20 mouse cellular contexts compared by ENCODE assay signal in genomic region chr19:44976636-44977035, GRCm38 (mm10). TPM values are rescaled to one million over a fixed set of nuclear protein-coding genes. Genes with fewer than 3 reads are reported as not detected.
DNase-seq lines count a peak whose midpoint lies in the region; ATAC-seq and TF ChIP-seq lines count a peak whose summit lies in the region.
"Had no signal": no experiment of that assay in that cellular context is flagged by ENCODE, and none has a peak within 500 bp of the region (broad histone marks: within the 10 kb centered on the region; RNA-seq: fewer than 3 reads in every experiment).

No protein-coding gene starts in this region.

- WGBS in intestine, embryonic 16.5 days: 67% methylated on average over 6 of the region's 6 CpGs
- WGBS in intestine, postnatal 0 days: 51% methylated on average over 6 of the region's 6 CpGs

- no peak overlapping the region for H3K4me3 ChIP-seq in intestine, embryonic 16.5 days (ENCODE audit: low read length)
- H3K4me3 ChIP-seq in intestine, postnatal 0 days (ENCODE audit: low read depth, low read length): no peak overlapping the region
- H3K4me3 ChIP-seq: embryonic facial prominence, embryonic 10.5 days; embryonic facial prominence, embryonic 12.5 days; forebrain, embryonic 13.5 days; forebrain, embryonic 15.5 days had no signal

- no peak for TF ChIP-seq CTCF in intestine, postnatal 0 days (IDR thresholded peaks at IDR 0.05; ENCODE audit: low read depth)

- H3K27ac ChIP-seq in intestine, embryonic 16.5 days (ENCODE audit: low read length): no peak overlapping the region
- no peak overlapping the region for H3K27ac ChIP-seq in intestine, postnatal 0 days (ENCODE audit: low read depth, low read length)
- H3K27ac ChIP-seq: embryonic facial prominence, embryonic 10.5 days; embryonic facial prominence, embryonic 12.5 days; forebrain, embryonic 13.5 days; forebrain, embryonic 15.5 days had no signal

- H3K9me3 ChIP-seq in intestine, embryonic 16.5 days (ENCODE audit: control insufficient read depth, low read length): no peaks in the 10 kb centered on the region
- no peaks in the 10 kb centered on the region for H3K9me3 ChIP-seq in intestine, postnatal 0 days (ENCODE audit: control insufficient read depth)
- H3K9me3 ChIP-seq: embryonic facial prominence, embryonic 10.5 days; embryonic facial prominence, embryonic 12.5 days; forebrain, embryonic 13.5 days; forebrain, embryonic 15.5 days had no signal

- peaks cover 6% of the 10 kb centered on the region; the same call in 1 of the 2 replicates for H3K4me1 ChIP-seq in intestine, embryonic 16.5 days (ENCODE audit: control insufficient read depth, insufficient read depth, low read length)
- H3K4me1 ChIP-seq in intestine, postnatal 0 days (replicated peaks; ENCODE audit: control insufficient read depth, insufficient read depth, low read length): no peaks in the 10 kb centered on the region
- H3K4me1 ChIP-seq: embryonic facial prominence, embryonic 10.5 days; embryonic facial prominence, embryonic 12.5 days; forebrain, embryonic 13.5 days; forebrain, embryonic 15.5 days had no signal

- H3K9ac ChIP-seq in intestine, embryonic 16.5 days (ENCODE audit: low read depth, low read length): no peak overlapping the region
- no peak overlapping the region for H3K9ac ChIP-seq in intestine, postnatal 0 days (ENCODE audit: low read depth, low read length)
- H3K9ac ChIP-seq: embryonic facial prominence, embryonic 12.5 days; forebrain, embryonic 13.5 days; forebrain, embryonic 15.5 days; forebrain, postnatal 0 days had no signal

- H3K4me2 ChIP-seq in intestine, embryonic 16.5 days (ENCODE audit: low read depth, low read length): no peak overlapping the region
- H3K4me2 ChIP-seq in intestine, postnatal 0 days (replicated peaks; ENCODE audit: low read depth): no peak overlapping the region
- H3K4me2 ChIP-seq: embryonic facial prominence, embryonic 12.5 days; forebrain, embryonic 13.5 days; forebrain, embryonic 15.5 days had no signal

- peaks cover 28% of the 10 kb centered on the region; the same call in 1 of the 2 replicates for H3K36me3 ChIP-seq in intestine, embryonic 16.5 days (ENCODE audit: control insufficient read depth, insufficient read depth, low read length)
- peaks cover 77% of the 10 kb centered on the region for H3K36me3 ChIP-seq in intestine, postnatal 0 days (ENCODE audit: control insufficient read depth, insufficient read depth)

- no peaks in the 10 kb centered on the region for H3K27me3 ChIP-seq in intestine, embryonic 16.5 days (replicated peaks; ENCODE audit: control insufficient read depth, insufficient read depth, low read length)
- no peaks in the 10 kb centered on the region for H3K27me3 ChIP-seq in intestine, postnatal 0 days (replicated peaks; ENCODE audit: control insufficient read depth, insufficient read depth, low read length)
- H3K27me3 ChIP-seq: embryonic facial prominence, embryonic 12.5 days; forebrain, embryonic 13.5 days; forebrain, embryonic 15.5 days had no signal

- ATAC-seq in intestine, embryonic 16.5 days: 0 out of 2 replicates have a peak, but pooled peaks have one; percentile 42
- no peak for ATAC-seq in intestine, postnatal 0 days
- ATAC-seq: CD4-positive, CD25-positive, alpha-beta regulatory T cell, adult 4 months; forebrain, embryonic 13.5 days; forebrain, embryonic 15.5 days; forebrain, postnatal 0 days had no signal

- peak; percentile 57 for DNase-seq in heart, adult 11 months
- DNase-seq in heart, adult 9 months (ENCODE audit: low spot score in 2 of 2): no peak
- no peak for DNase-seq in adrenal gland, postnatal 4 days (ENCODE audit: low spot score in 2 of 2)
- DNase-seq: adrenal gland, adult 2 months; adrenal gland, postnatal 10 days; adrenal gland, postnatal 25 days; B cell, adult 2 months; cerebellum, adult 11-12 months; cerebellum, adult 2 months; cerebellum, adult 9-10 months; cerebellum, postnatal 10 days; cerebellum, postnatal 25 days; forebrain, postnatal 0 days had no signal

RNA-seq across cellular contexts. Expression of gene Sema4g, which starts 12.3 kb away (rescaled TPM):
- polyA plus RNA-seq in intestine, embryonic 16.5 days (2015; fragmentation: Nextera tagmentation; extraction: Ambion mirVana): 19.0 and 21.1 TPM in 2 replicates
- 7.8 and 10.0 TPM in 2 replicates for polyA plus RNA-seq in intestine, postnatal 0 days (2015; fragmentation: Nextera tagmentation; extraction: Ambion mirVana)
- total RNA-seq in adrenal gland, postnatal 4 days (2021): 10 to 100 TPM; 15.5 to 26.5 TPM

RNA-seq across cellular contexts. Expression of gene Twnk, which starts 28.8 kb away (rescaled TPM):
- 19.8 and 21.0 TPM in 2 replicates for polyA plus RNA-seq in intestine, embryonic 16.5 days (2015; fragmentation: Nextera tagmentation; extraction: Ambion mirVana)
- polyA plus RNA-seq in intestine, postnatal 0 days (2015; fragmentation: Nextera tagmentation; extraction: Ambion mirVana): 7.1 and 7.4 TPM in 2 replicates
- total RNA-seq in adrenal gland, postnatal 4 days (2021): 10 to 100 TPM; 30.5 to 33.0 TPM

RNA-seq across cellular contexts. Expression of gene Mrpl43, which starts 29.6 kb away (rescaled TPM):
- polyA plus RNA-seq in intestine, embryonic 16.5 days (2015; fragmentation: Nextera tagmentation; extraction: Ambion mirVana): 74.7 and 76.4 TPM in 2 replicates
- polyA plus RNA-seq in intestine, postnatal 0 days (2015; fragmentation: Nextera tagmentation; extraction: Ambion mirVana): 80.1 and 83.0 TPM in 2 replicates
- total RNA-seq in adrenal gland, postnatal 4 days (2021): 10 to 100 TPM; 49.9 to 51.2 TPM

RNA-seq across cellular contexts. Expression of gene Lzts2, which starts 37.6 kb away (rescaled TPM):
- 33.6 and 34.7 TPM in 2 replicates for polyA plus RNA-seq in intestine, embryonic 16.5 days (2015; fragmentation: Nextera tagmentation; extraction: Ambion mirVana)
- 26.0 and 26.2 TPM in 2 replicates for polyA plus RNA-seq in intestine, postnatal 0 days (2015; fragmentation: Nextera tagmentation; extraction: Ambion mirVana)
- total RNA-seq in adrenal gland, postnatal 4 days (2021): 100 to 1,000 TPM; 107 to 119 TPM

RNA-seq across cellular contexts. Expression of gene Slf2, which starts 45.7 kb away (rescaled TPM):
- 26.8 and 27.1 TPM in 2 replicates for polyA plus RNA-seq in intestine, embryonic 16.5 days (2015; fragmentation: Nextera tagmentation; extraction: Ambion mirVana)
- 11.4 and 13.4 TPM in 2 replicates for polyA plus RNA-seq in intestine, postnatal 0 days (2015; fragmentation: Nextera tagmentation; extraction: Ambion mirVana)
- 10 to 100 TPM; 38.4 to 39.8 TPM for total RNA-seq in adrenal gland, postnatal 4 days (2021)
